Mouse (Mus musculus): ENCODE data around the gene Trib3.

DNA sequence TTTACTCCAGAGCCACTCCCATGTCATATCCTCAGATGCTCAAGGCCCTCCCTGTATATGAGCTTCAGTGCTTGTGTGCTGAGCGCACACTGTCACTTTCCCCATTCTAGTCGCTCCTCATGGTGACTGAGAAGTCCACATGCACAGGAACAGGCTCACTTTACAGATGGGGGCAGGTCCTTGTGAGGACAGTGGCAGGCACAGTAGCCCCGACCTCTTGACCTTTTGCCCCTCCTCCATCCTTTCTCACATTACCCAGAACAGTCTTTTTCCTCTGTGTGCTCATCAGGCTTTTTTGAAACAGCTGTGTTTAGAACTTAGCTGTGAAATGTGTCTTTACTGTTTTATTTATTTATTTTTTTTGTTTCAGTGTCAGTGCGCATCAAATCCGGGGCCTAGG is 40.1 kb downstream of the Trib3 start:
- no peak for TF ChIP-seq CTCF (IDR thresholded peaks at IDR 0.05; ENCODE audit: insufficient read depth, low read length)
- no peak for TF ChIP-seq POLR2A (IDR thresholded peaks at IDR 0.05; ENCODE audit: borderline replicate concordance, extremely low read depth, low read depth, low read length)
